Mouse (Mus musculus): Measurements from ENCODE around the gene Aatk. TPM values are rescaled to one million over a fixed set of nuclear protein-coding genes. Genes with fewer than 3 reads are reported as not detected.

The Aatk gene
- polyA plus RNA-seq, 1 experiment, result 71.1 TPM

GRCm38 (mm10) chr11:120034762-120035161 is 12.2 kb downstream of the Aatk start:
- no peak for DNase-seq (ENCODE audit: low read depth)
- no peak for TF ChIP-seq POLR2A (IDR thresholded peaks at IDR 0.05; ENCODE audit: borderline replicate concordance, extremely low read depth, insufficient read depth, insufficient read length, poor library complexity, severe bottlenecking)
- no peak for TF ChIP-seq CTCF (IDR thresholded peaks at IDR 0.05; ENCODE audit: borderline replicate concordance, extremely low read depth, insufficient read depth, insufficient read length)

- DNase-seq (ENCODE audit: low read depth), result no peak
- TF ChIP-seq POLR2A (IDR thresholded peaks at IDR 0.05; ENCODE audit: borderline replicate concordance, extremely low read depth, insufficient read depth, insufficient read length, poor library complexity, severe bottlenecking), result no peak
- TF ChIP-seq CTCF (IDR thresholded peaks at IDR 0.05; ENCODE audit: borderline replicate concordance, extremely low read depth, insufficient read depth, insufficient read length), result no peak
Observed at GRCm38 (mm10) chr11:120034306-120034705, 12.7 kb downstream of the Aatk start.

DNA sequence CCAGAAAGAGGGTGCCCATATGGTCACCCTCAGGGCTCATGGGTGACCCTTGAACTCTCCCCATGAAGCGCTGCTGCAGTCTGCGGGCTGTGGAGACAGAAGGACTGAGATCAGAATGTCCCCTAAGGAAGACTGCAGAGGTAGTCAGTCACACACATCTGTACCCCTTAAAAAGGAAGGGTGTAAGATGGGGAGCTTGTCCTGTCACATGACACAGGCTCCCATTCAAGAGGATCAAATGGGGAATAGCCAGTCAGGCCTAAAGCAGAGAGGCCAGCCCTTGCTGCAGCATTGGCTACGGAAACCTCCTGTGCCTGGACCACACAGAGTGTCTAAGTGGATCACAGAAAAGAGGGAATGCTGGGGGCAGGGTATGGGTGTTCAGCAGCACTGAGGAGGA is 13.5 kb downstream of the Aatk start:
- no peak for TF ChIP-seq CTCF (IDR thresholded peaks at IDR 0.05; ENCODE audit: borderline replicate concordance, extremely low read depth, insufficient read depth, insufficient read length)
- no peak for TF ChIP-seq POLR2A (IDR thresholded peaks at IDR 0.05; ENCODE audit: borderline replicate concordance, extremely low read depth, insufficient read depth, insufficient read length, poor library complexity, severe bottlenecking)
- DNase-seq (ENCODE audit: low read depth), result no peak

- DNase-seq (ENCODE audit: low read depth), result no peak
- TF ChIP-seq POLR2A (IDR thresholded peaks at IDR 0.05; ENCODE audit: borderline replicate concordance, extremely low read depth, insufficient read depth, insufficient read length, poor library complexity, severe bottlenecking), result no peak
- TF ChIP-seq CTCF (IDR thresholded peaks at IDR 0.05; ENCODE audit: borderline replicate concordance, extremely low read depth, insufficient read depth, insufficient read length), result no peak
Observed at GRCm38 (mm10) chr11:120032052-120032451, 14.9 kb downstream of the Aatk start.

GRCm38 (mm10) chr11:120030145-120030901 is 16.6 kb downstream of the Aatk start:
- peak; percentile 75; the same call in 1 of the 2 replicates for TF ChIP-seq CTCF (IDR thresholded peaks at IDR 0.05; ENCODE audit: borderline replicate concordance, extremely low read depth, insufficient read depth, insufficient read length)
- TF ChIP-seq POLR2A (IDR thresholded peaks at IDR 0.05; ENCODE audit: borderline replicate concordance, extremely low read depth, insufficient read depth, insufficient read length, poor library complexity, severe bottlenecking), result no peak
- DNase-seq (ENCODE audit: low read depth), result peak; percentile 65

- TF ChIP-seq CTCF (IDR thresholded peaks at IDR 0.05; ENCODE audit: borderline replicate concordance, extremely low read depth, insufficient read depth, insufficient read length) (no peak), POLR2A (IDR thresholded peaks at IDR 0.05; ENCODE audit: borderline replicate concordance, extremely low read depth, insufficient read depth, insufficient read length, poor library complexity, severe bottlenecking) (no peak)
- no peak for DNase-seq (ENCODE audit: low read depth)
Observed at GRCm38 (mm10) chr11:120029431-120030144, 17.4 kb downstream of the Aatk start.

DNA sequence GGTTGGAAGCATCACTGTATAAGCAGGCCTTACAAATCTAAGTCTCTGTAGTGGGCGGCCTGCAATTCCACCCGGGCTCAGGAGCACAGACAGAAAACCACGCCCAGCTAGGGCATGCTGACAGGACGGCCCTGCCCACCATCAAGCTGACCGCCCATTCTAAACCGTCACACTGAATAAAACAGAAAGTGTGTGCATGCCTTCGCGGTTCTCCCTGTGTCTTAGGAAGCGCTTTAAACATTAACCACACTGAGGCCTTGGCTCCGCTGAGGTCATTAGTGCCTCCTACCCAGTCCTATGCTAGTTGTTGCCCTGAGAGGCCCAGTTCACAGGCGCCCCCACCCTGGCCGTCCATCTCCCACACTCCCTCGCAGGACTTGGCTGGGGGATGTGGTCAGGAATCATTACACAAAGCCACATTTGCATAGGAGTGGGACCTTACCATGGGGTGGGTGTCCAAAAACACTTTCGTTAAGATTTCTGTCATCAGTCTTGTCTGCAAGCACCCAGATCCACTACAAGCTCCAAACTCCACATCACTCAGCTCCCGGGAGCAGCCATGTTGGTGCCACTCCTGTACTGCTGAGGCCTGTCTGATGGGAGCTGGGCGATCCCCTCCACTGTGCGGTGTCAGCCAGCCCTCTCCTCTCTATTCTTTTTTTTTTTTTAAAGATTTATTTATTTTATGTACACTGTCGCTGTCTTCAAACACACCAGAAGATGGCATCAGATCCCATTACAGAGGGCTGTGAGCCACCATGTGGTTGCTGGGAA is 18.5 kb downstream of the Aatk start:
- no peak for DNase-seq (ENCODE audit: low read depth)
- TF ChIP-seq CTCF (IDR thresholded peaks at IDR 0.05; ENCODE audit: borderline replicate concordance, extremely low read depth, insufficient read depth, insufficient read length), result no peak
- no peak for TF ChIP-seq POLR2A (IDR thresholded peaks at IDR 0.05; ENCODE audit: borderline replicate concordance, extremely low read depth, insufficient read depth, insufficient read length, poor library complexity, severe bottlenecking)

GRCm38 (mm10) chr11:120026941-120027340 is 20.0 kb downstream of the Aatk start:
- TF ChIP-seq POLR2A (IDR thresholded peaks at IDR 0.05; ENCODE audit: borderline replicate concordance, extremely low read depth, insufficient read depth, insufficient read length, poor library complexity, severe bottlenecking) (no peak), CTCF (IDR thresholded peaks at IDR 0.05; ENCODE audit: borderline replicate concordance, extremely low read depth, insufficient read depth, insufficient read length) (no peak)
- DNase-seq (ENCODE audit: low read depth), result no peak

GRCm38 (mm10) chr11:120022841-120023240 is 24.1 kb downstream of the Aatk start:
- TF ChIP-seq POLR2A (IDR thresholded peaks at IDR 0.05; ENCODE audit: borderline replicate concordance, extremely low read depth, insufficient read depth, insufficient read length, poor library complexity, severe bottlenecking) (no peak), CTCF (IDR thresholded peaks at IDR 0.05; ENCODE audit: borderline replicate concordance, extremely low read depth, insufficient read depth, insufficient read length) (peak; percentile 16; the same call in 1 of the 2 replicates)
- peak; percentile 72 for DNase-seq (ENCODE audit: low read depth)

GRCm38 (mm10) chr11:120022216-120022615 is 24.8 kb downstream of the Aatk start:
- TF ChIP-seq CTCF (IDR thresholded peaks at IDR 0.05; ENCODE audit: borderline replicate concordance, extremely low read depth, insufficient read depth, insufficient read length), result no peak
- no peak for TF ChIP-seq POLR2A (IDR thresholded peaks at IDR 0.05; ENCODE audit: borderline replicate concordance, extremely low read depth, insufficient read depth, insufficient read length, poor library complexity, severe bottlenecking)
- DNase-seq (ENCODE audit: low read depth), result no peak

DNA sequence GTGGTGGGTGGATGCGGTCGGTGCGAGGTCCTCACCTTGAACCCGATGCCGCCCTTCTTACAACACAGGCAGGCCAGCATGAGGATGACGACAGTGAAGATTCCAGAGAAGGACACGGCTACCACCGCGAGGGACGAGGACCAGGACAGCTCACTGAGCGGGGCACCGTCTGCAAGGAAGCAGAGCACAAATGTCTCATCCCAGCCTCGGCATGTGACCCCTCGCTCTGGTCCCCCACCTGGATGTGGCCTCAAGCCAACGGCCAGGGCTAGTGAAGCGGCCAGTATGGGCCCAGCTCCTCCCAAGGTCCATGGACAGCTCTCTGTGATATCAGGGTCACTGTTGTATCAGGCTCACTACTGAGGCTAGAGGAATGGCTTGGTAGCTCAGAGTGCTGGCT is 25.6 kb downstream of the Aatk start:
- no peak for DNase-seq (ENCODE audit: low read depth)
- TF ChIP-seq POLR2A (IDR thresholded peaks at IDR 0.05; ENCODE audit: borderline replicate concordance, extremely low read depth, insufficient read depth, insufficient read length, poor library complexity, severe bottlenecking), result no peak
- TF ChIP-seq CTCF (IDR thresholded peaks at IDR 0.05; ENCODE audit: borderline replicate concordance, extremely low read depth, insufficient read depth, insufficient read length), result no peak
